Mouse (Mus musculus) olfactory bulb, adult 2 months (tissue): ENCODE results near the gene Tfpi2. TPM values are rescaled to one million over a fixed set of nuclear protein-coding genes. Genes with fewer than 3 reads are reported as not detected.

Source experiments
- H3K27ac ChIP-seq: fragments of 200-500 bp; 2 replicates; pipeline ENCODE4 v1.5.1; 2012; ENCODE audit warnings: low read depth, low read length; ENCODE audit not compliant: insufficient read depth
- H3K4me1 ChIP-seq: fragments of 200-500 bp; 2 replicates; pipeline ENCODE4 v1.6.1; 2012; ENCODE audit warnings: low read length; ENCODE audit not compliant: control insufficient read depth, insufficient read depth
- H3K4me3 ChIP-seq: fragments of 200-500 bp; 2 replicates; pipeline ENCODE4 v1.5.1; 2012; ENCODE audit warnings: mild to moderate bottlenecking, low read depth, low read length, moderate library complexity; ENCODE audit not compliant: insufficient read depth
- CTCF ChIP-seq: fragments of 200-500 bp; IDR thresholded peaks from 2 replicates; pipeline ENCODE4 v1.5.1; 2012; ENCODE audit warnings: low read depth, mild to moderate bottlenecking, low read length, moderate library complexity; ENCODE audit not compliant: insufficient read depth
- POLR2A ChIP-seq: fragments of 200-500 bp; IDR thresholded peaks from 2 replicates; pipeline ENCODE4 v1.6.1; 2012; ENCODE audit warnings: mild to moderate bottlenecking, low read depth, low read length, moderate library complexity; ENCODE audit not compliant: insufficient read depth
- WGBS: fragments of 180-500 bp; shearing (Covaris S2); methylation state at CpG from one replicate; pipeline ENCODE4 v1.1.7; 2018; 5-methylcytosine and 5-hydroxymethylcytosine counted together
- polyA plus RNA-seq: library from polyadenylated mRNA; stranded (reverse); fragments of >200 nt; gene quantifications from 2 replicates; pipeline ENCODE4 v1.2.4, GENCODE M21; 2012; ENCODE audit warnings: low replicate concordance; ENCODE audit not compliant: missing spikeins, insufficient read depth, insufficient read length

Gene Tfpi2
- polyA plus RNA-seq: not detected in 2 replicates

DNA sequence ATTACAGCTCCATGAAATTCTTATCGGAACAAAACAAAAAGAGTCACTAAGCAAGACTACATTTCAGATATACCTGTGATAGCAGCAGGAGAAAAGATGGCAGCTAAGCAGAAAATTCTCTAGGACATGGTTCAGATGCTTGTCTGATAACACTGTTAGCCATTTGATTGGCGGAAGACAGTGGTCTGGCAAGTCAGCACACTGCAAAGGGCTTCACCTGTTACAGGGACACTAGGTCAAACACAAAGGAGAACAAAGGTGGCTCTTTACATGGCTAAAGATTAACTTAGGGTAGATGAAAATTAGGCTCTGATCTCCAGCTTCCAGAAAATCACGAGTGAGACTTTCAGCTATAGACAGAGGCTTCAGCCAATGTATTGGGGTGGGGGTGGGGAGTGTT lies at the start of gene Tfpi2:
Gene Tfpi2, minus strand, starts transcription at position 170 of the 400 bp plus-strand sequence.
- 85% methylated on average over 3 of the region's 3 CpGs for WGBS
- TF ChIP-seq CTCF: no peak
- no peak for TF ChIP-seq POLR2A
- Histone ChIP-seq H3K4me3 (no peak within 1 kb of the TSS), H3K27ac (no peak within 1 kb of the TSS), H3K4me1 (no peaks in the 10 kb centered on the region)

DNA sequence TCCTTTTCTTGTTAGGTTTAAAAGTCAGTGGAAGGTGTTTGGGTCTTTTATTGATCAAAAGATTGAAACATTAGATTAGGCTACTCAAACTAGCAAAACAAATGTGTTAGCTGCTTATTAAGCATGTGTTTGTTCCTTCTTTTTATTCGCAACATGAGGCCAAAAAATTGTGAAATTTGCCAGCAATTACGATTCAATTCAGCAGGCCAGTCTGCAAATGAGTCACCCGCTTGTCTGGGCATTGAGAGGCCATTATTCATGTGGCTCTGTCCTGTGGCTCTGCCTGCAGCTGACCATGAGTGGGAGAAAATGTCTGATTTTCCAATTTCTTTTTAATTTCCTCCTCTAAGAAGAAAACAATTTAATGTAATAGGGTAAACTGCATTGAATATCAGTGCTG lies 42.2 kb upstream of the Tfpi2 start:
- no peaks in the 10 kb centered on the region for H3K4me1 ChIP-seq
- WGBS: 48% methylated on average over 3 of the region's 3 CpGs
- no peak overlapping the region for H3K4me3 ChIP-seq
- H3K27ac ChIP-seq: no peak overlapping the region
- TF ChIP-seq POLR2A (no peak), CTCF (no peak)

DNA sequence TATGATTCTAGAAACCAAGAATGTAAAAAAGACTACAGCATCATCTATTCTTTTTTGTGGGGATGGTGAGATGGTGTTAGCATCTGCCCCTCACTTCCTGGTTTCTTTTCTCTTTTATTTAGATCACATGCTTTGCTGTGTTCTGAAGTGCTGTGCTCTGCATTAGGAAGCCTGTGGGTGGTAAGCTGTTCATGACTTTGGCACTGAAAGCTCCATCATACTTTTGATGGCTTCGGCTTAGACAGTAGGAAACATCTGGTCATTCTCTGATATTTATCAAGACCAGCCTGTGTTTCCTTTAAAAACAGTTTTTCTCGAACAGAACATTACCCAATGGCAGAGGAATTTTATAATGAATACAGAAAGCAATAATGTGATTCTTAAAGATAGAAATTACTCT lies 37.6 kb upstream of the Tfpi2 start:
- WGBS: 74% methylated on average over 2 of the region's 2 CpGs
- H3K4me3 ChIP-seq: no peak overlapping the region
- no peaks in the 10 kb centered on the region for H3K4me1 ChIP-seq
- H3K27ac ChIP-seq: no peak overlapping the region
- no peak for TF ChIP-seq CTCF
- no peak for TF ChIP-seq POLR2A

- WGBS: 77% methylated on average over 1 of the region's 1 CpGs
- Histone ChIP-seq H3K4me3 (no peak overlapping the region), H3K4me1 (no peaks in the 10 kb centered on the region), H3K27ac (no peak overlapping the region)
- TF ChIP-seq CTCF (no peak), POLR2A (no peak)
These were observed 33.9 kb upstream of the Tfpi2 start for GRCm38 (mm10) chr6:4022645-4023044.

- H3K27ac ChIP-seq: no peak overlapping the region
- H3K4me3 ChIP-seq: no peak overlapping the region
- H3K4me1 ChIP-seq: no peaks in the 10 kb centered on the region
- TF ChIP-seq POLR2A (no peak), CTCF (no peak)
These were observed 20.8 kb upstream of the Tfpi2 start for GRCm38 (mm10) chr6:4009548-4009947.

GRCm38 (mm10) chr6:4008501-4009040 lies 19.9 kb upstream of the Tfpi2 start:
- WGBS: 61% methylated on average over 2 of the region's 2 CpGs
- Histone ChIP-seq H3K4me3 (no peak overlapping the region), H3K27ac (no peak overlapping the region), H3K4me1 (no peaks in the 10 kb centered on the region; the same call in 1 of the 2 replicates)
- TF ChIP-seq POLR2A: no peak
- no peak for TF ChIP-seq CTCF

GRCm38 (mm10) chr6:4004808-4005207 lies 16.1 kb upstream of the Tfpi2 start:
- no peak for TF ChIP-seq CTCF
- TF ChIP-seq POLR2A: no peak
- H3K27ac ChIP-seq: no peak overlapping the region
- WGBS: 65% methylated on average over 2 of the region's 2 CpGs
- H3K4me3 ChIP-seq: no peak overlapping the region
- H3K4me1 ChIP-seq: no peaks in the 10 kb centered on the region; the same call in 1 of the 2 replicates

GRCm38 (mm10) chr6:4003890-4004306 lies 15.2 kb upstream of the Tfpi2 start, which contains the start of gene Gng11:
Gng11 (plus strand) TSS chr6:4003904.
- no peaks in the 10 kb centered on the region; the same call in 1 of the 2 replicates for H3K4me1 ChIP-seq
- peak within 1 kb of the TSS; percentile 24 for H3K4me3 ChIP-seq
- 0 out of 2 replicates have a peak within 1 kb of the TSS, but pooled peaks have one; percentile 33 for H3K27ac ChIP-seq
- TF ChIP-seq POLR2A (no peak), CTCF (no peak)
- 9% methylated on average over 19 of the region's 19 CpGs for WGBS

- H3K4me1 ChIP-seq: no peaks in the 10 kb centered on the region; the same call in 1 of the 2 replicates
- H3K4me3 ChIP-seq: no peak overlapping the region
- 0 out of 2 replicates have a peak overlapping the region, but pooled peaks have one; percentile 14 for H3K27ac ChIP-seq
- 53% methylated on average over 4 of the region's 4 CpGs for WGBS
- TF ChIP-seq CTCF (no peak), POLR2A (no peak)
These were observed 14.7 kb upstream of the Tfpi2 start for GRCm38 (mm10) chr6:4003445-4003844.

- Histone ChIP-seq H3K4me3 (no peak overlapping the region), H3K4me1 (no peaks in the 10 kb centered on the region; the same call in 1 of the 2 replicates), H3K27ac (no peak overlapping the region)
- WGBS: 80% methylated on average over 3 of the region's 3 CpGs
- no peak for TF ChIP-seq CTCF
- no peak for TF ChIP-seq POLR2A
These were observed 12.0 kb upstream of the Tfpi2 start for GRCm38 (mm10) chr6:4000716-4001115.
